Mouse (Mus musculus) inflammation-experienced regulatory T-cells, adult 16 weeks (primary cell): ENCODE results near the gene 4933411K16Rik. TPM values are rescaled to one million over a fixed set of nuclear protein-coding genes. Genes with fewer than 3 reads are reported as not detected.

Experiments used
- polyA plus RNA-seq: library from polyadenylated mRNA; unstranded; fragments of 100-300 nt; shearing (Covaris generic); gene quantifications from one replicate; pipeline ENCODE4 v1.2.1, GENCODE M21; 2017

4933411K16Rik gene
- polyA plus RNA-seq: not detected

DNA sequence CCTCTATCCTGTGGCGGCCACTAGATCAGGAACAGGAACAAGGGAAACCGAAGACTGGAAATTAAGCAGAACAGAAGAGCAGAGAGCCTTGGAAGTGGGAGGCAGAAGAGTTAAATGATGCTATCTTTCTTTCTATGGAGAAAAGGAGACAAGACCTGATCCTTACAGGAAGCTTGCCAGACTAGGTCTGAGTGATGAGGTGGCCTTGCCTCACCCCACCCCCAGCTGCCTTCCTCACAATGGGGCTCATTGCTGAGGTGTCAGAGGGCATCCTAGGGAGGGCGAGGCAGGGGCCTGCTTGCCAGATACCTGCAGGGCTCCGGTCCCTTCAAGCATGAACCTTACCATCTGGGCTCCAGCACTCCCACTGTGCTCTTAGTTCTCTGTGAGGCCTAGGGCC lies at the start of gene 4933411K16Rik:
Gene 4933411K16Rik (plus strand): TSS at position 301 of the 400 bp plus-strand sequence.

DNA sequence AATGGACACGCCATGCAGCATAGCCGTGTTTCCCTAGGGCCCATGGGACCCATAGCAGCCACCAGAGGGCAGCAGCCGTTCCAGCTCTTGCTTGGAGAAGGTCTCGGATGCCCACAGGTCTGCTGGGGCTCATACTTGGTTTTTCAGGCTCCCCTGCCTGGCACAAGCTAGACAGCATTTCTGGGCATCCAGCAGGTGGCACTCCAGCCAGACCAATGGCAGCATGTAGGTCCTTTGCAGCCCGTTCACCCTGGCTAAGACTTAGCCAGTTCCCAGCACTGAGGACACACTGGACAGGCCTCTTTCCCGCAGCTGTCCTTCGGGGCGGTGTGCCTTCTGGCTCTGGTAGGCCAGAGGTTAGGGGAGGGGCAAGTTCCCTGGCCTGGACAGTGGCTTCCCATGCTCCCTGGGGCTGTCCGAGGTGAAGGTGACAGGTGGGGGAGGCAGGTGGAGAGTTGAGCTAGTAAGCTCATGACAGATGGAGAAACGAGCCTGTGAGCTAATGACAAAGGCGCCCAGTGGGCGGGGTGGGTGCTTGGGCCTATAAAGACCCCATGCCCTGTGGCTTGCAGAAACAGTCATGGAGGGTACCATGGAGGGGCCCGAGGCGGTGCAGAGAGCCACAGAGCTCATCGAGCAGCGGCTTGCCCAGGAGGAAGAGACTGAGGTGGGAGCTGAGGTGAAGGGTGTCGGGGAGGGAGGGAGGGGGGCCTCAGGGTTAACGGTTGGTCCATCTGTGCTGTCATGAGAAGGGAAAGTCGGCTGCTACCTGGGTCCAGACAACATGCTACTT lies 16.4 kb upstream of the 4933411K16Rik start, which contains the start of gene Ankrd2:
Gene Ankrd2 (plus strand): TSS at position 545 of the 793 bp plus-strand sequence.

DNA sequence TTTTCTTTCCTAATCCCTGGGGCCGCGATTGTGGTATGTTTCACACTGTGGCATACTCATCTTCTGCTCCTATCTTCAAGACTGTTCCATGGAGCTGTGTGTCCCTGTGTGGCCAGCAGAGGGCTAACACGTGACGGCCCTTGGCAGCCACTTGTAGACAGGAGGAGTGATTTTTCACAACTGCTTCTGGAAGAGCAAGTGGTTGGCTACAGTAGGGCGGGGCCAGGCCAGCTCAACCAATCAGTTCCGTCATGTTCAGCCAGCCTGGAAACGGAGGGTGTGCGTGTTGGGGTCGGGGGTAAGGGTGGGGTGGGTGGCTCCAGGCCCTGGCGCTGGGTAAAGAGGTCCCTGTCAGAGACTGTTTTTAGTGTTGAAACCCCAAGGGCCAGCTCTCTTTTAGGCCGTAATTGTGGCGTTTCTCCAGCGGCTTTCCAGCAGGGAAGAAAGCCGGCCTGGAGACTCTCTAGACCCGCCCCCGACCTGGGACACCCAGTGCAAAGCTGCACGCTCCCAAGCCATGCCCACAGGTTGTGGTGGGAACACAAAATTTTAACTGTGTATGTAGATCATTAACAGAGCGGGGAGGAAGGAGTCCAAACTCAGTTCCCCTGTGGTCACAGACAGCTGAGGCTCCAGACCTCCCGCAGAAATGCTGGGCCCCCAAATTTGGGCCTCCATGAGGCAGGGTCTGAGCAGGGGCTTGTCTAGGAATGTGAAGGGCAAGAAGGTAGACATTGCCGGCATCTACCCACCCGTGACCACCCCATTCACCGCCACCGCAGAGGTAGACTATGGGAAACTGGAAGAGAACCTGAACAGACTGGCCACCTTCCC lies 6.6 kb upstream of the 4933411K16Rik start, which contains the start of gene Hoga1:
Gene Hoga1 (plus strand): TSS at position 342 of the 834 bp plus-strand sequence.

DNA sequence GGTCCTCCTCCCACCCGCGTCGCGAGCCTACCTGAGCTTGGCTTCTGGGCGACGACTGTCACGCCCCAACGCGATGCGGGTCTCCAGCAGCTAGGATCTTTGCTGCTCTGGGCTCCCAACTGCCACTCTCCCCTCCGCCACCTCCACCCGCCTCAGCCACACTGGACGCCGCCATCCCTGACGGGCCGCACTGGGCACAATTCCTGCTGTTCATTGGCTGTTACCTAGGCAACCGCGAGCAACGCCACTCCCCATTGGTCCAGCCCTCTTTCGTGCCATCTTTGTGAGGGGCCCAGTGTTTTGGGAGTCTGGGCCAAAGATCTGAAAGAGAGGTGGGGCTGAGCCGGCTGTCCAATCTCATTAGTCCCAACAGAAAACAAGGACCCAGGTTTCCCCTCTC lies 34.1 kb downstream of the 4933411K16Rik start, which contains the start of gene Morn4:
Gene Morn4 (minus strand): TSS at position 192 of the 400 bp plus-strand sequence.

DNA sequence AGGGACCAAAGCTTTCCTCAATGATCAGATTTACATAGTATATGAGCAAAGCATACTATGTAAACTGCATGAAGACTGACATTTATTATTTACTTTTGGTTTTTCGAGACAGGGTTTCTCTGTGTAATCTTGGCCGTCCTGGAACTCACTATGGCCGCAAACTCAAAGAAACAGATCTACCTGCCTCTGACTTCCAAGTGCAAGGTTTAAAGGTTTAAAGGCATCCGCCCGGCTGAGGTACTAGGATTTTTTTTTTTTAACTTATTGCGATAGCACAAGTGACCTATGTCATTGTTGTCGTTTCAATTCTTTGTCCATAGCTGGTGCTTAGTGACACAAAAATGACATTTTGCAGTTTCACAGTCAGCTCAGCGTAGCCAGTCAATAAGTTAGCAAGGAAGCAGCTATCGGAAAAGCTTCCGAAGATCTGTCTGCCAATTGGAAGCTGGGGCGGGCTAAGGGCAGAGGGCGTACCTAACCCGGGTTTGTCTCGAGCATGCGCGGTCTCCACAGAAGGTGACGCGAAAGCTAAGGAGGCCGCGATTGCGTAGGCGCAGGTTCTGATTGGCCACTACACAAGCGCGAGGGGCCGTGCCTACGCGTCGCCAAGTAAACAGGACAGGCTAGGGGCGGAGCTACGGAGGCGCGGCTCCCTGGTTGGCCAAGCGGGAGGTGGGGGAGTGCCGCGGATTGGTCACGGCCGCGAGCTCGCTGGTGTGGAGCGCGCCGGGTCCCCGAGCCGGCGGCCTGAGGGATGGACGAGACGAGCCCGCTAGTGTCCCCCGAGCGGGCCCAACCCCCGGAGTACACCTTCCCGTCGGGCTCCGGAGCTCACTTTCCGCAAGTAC lies 37.9 kb downstream of the 4933411K16Rik start, which contains the start of gene Pi4k2a:
Gene Pi4k2a (plus strand): TSS at position 723 of the 848 bp plus-strand sequence.

Other genes starting within 250 kb of the 4933411K16Rik start
- 1.5 TPM for gene Frat1, start 222.3 kb upstream of the 4933411K16Rik start, polyA plus RNA-seq
- 1.0 TPM for gene Frat2, start 204.1 kb upstream of the 4933411K16Rik start, polyA plus RNA-seq
- gene Rrp12, start 156.1 kb upstream of the 4933411K16Rik start, polyA plus RNA-seq: 25.8 TPM
- 159 TPM for gene Pgam1, start 140.3 kb upstream of the 4933411K16Rik start, polyA plus RNA-seq
- 91.1 TPM for gene Exosc1, start 118.8 kb upstream of the 4933411K16Rik start, polyA plus RNA-seq
- gene Zdhhc16, start 118.8 kb upstream of the 4933411K16Rik start, polyA plus RNA-seq: 88.9 TPM
- 88.1 TPM for gene Mms19, start 71.1 kb upstream of the 4933411K16Rik start, polyA plus RNA-seq
- gene Ubtd1, start 70.5 kb upstream of the 4933411K16Rik start, polyA plus RNA-seq: 7.1 TPM
- not detected for gene Ankrd2, start 16.2 kb upstream of the 4933411K16Rik start, polyA plus RNA-seq
- gene Hoga1, start 6.6 kb upstream of the 4933411K16Rik start, polyA plus RNA-seq: not detected
- 1.8 TPM for gene Morn4, start 34.1 kb downstream of the 4933411K16Rik start, polyA plus RNA-seq
- 3.3 TPM for gene Pi4k2a, start 38.2 kb downstream of the 4933411K16Rik start, polyA plus RNA-seq
- gene Avpi1, start 76.8 kb downstream of the 4933411K16Rik start, polyA plus RNA-seq: 6.7 TPM
- 3.9 TPM for gene Marveld1, start 95.2 kb downstream of the 4933411K16Rik start, polyA plus RNA-seq
- 76.9 TPM for gene Zfyve27, start 111.7 kb downstream of the 4933411K16Rik start, polyA plus RNA-seq
- not detected for gene Sfrp5, start 150.0 kb downstream of the 4933411K16Rik start, polyA plus RNA-seq
- gene Golga7b, start 195.3 kb downstream of the 4933411K16Rik start, polyA plus RNA-seq: not detected